Mouse (Mus musculus) lung, embryonic 16.5 days (tissue): ENCODE results near the gene Hist3h2a. TPM values are rescaled to one million over a fixed set of nuclear protein-coding genes. Genes with fewer than 3 reads are reported as not detected.

Experiments used
- ATAC-seq: fragments of 200-750 bp; cut with Nextera tagmentation; 2 replicates; pipeline ENCODE4 v1.8.0; 2017; ENCODE audit warnings: low read depth, mild to moderate bottlenecking, moderate library complexity
- H3K27ac ChIP-seq: fragments of 300-500 bp; sonication (generic); 2 replicates; pipeline ENCODE4 v1.5.1; 2014; ENCODE audit warnings: mild to moderate bottlenecking, control low read depth, low read length
- H3K27me3 ChIP-seq: fragments of 300-500 bp; sonication (generic); 2 replicates; pipeline ENCODE4 v1.6.1; 2014; ENCODE audit warnings: low read depth, low read length, mixed read lengths; ENCODE audit not compliant: control insufficient read depth, insufficient read depth
- H3K36me3 ChIP-seq: fragments of 300-500 bp; sonication (generic); 2 replicates; pipeline ENCODE4 v1.6.1; 2014; ENCODE audit warnings: low read length; ENCODE audit not compliant: control insufficient read depth, insufficient read depth
- H3K4me1 ChIP-seq: fragments of 300-500 bp; sonication (generic); replicated peaks from 2 replicates; pipeline ENCODE4 v1.6.1; 2014; ENCODE audit warnings: low read length, mixed read lengths; ENCODE audit not compliant: control insufficient read depth, insufficient read depth
- H3K4me2 ChIP-seq: fragments of 300-500 bp; sonication (generic); 2 replicates; pipeline ENCODE4 v1.6.1; 2014; ENCODE audit warnings: low read depth, low read length, control low read depth
- H3K4me3 ChIP-seq: fragments of 300-500 bp; sonication (generic); 2 replicates; pipeline ENCODE4 v1.5.1; 2014; ENCODE audit warnings: mild to moderate bottlenecking, low read length, control low read depth
- H3K9ac ChIP-seq: fragments of 300-500 bp; sonication (generic); 2 replicates; pipeline ENCODE4 v1.6.1; 2014; ENCODE audit warnings: low read length, control low read depth
- H3K9me3 ChIP-seq: fragments of 300-500 bp; sonication (generic); 2 replicates; pipeline ENCODE4 v1.6.1; 2016; ENCODE audit warnings: low read length; ENCODE audit not compliant: control insufficient read depth
- WGBS: fragments of 180-500 bp; shearing (Covaris S2); extraction: QIAGEN DNeasy Blood & Tissue Kit; methylation state at CpG from one replicate; pipeline ENCODE4 v1.1.7; 2014; 5-methylcytosine and 5-hydroxymethylcytosine counted together
- polyA plus RNA-seq: library from polyadenylated mRNA; unstranded; fragments of >200 nt; fragmentation: Nextera tagmentation; extraction: Ambion mirVana; gene quantifications from 2 replicates; pipeline ENCODE4 v1.2.1, GENCODE M21; 2015

Gene Hist3h2a
- polyA plus RNA-seq, 1 experiment from 2014 or later: 23.3 TPM

DNA sequence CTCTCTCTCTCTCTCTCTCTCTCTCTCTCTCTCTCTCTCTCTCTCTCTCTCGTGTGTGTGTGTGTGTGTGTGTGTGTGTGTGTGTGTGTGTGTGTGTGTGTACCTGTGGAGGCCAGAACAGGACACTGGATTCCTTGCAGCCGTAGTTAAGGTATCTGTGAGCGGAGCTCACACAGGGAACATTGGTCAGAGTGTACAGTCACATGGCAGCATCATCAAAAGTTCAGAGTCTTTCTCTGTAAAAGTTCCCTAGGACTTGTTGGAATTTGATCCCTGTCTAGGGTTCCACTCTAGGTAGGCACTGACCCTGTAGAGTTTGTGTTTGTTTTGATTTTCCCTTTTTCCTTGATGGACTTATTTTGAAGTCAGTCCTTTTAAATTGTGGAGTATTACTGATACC lies 27.8 kb upstream of the Hist3h2a start:
- H3K4me2 ChIP-seq: no peak overlapping the region
- no peak overlapping the region for H3K9ac ChIP-seq
- no peaks in the 10 kb centered on the region; the same call in 1 of the 2 replicates for H3K27me3 ChIP-seq
- WGBS: 61% methylated on average over 2 of the region's 3 CpGs
- peaks cover 5% of the 10 kb centered on the region for H3K4me1 ChIP-seq
- H3K36me3 ChIP-seq: peaks cover 2% of the 10 kb centered on the region; the same call in 1 of the 2 replicates
- no peak overlapping the region for H3K27ac ChIP-seq
- H3K9me3 ChIP-seq: no peaks in the 10 kb centered on the region
- no peak for ATAC-seq
- H3K4me3 ChIP-seq: no peak overlapping the region

DNA sequence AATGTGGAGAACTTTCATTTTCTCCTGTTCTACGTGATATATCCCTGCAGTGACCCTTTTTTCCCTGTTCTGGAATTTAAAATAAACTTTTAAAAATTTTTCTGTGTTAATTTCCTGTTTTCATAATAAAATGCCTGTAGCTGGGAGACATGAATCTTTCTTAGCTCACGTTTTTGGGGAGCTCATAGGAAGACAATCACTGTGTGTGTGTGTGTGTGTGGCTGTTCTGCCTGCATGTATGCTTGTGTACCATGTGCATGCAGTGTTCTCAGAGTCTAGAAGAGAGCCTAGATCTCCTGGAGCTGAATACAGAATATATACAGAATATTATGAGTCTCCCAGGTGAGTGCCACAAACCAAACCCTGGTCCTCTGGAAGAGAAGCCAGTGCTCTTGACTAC lies 27.4 kb upstream of the Hist3h2a start:
- Histone ChIP-seq H3K27me3 (no peaks in the 10 kb centered on the region; the same call in 1 of the 2 replicates), H3K4me3 (no peak overlapping the region), H3K27ac (no peak overlapping the region), H3K36me3 (peaks cover 6% of the 10 kb centered on the region; the same call in 1 of the 2 replicates), H3K9ac (no peak overlapping the region), H3K9me3 (no peaks in the 10 kb centered on the region), H3K4me2 (no peak overlapping the region), H3K4me1 (peaks cover 5% of the 10 kb centered on the region)
- 61% methylated on average over 2 of the region's 2 CpGs for WGBS
- ATAC-seq: no peak

DNA sequence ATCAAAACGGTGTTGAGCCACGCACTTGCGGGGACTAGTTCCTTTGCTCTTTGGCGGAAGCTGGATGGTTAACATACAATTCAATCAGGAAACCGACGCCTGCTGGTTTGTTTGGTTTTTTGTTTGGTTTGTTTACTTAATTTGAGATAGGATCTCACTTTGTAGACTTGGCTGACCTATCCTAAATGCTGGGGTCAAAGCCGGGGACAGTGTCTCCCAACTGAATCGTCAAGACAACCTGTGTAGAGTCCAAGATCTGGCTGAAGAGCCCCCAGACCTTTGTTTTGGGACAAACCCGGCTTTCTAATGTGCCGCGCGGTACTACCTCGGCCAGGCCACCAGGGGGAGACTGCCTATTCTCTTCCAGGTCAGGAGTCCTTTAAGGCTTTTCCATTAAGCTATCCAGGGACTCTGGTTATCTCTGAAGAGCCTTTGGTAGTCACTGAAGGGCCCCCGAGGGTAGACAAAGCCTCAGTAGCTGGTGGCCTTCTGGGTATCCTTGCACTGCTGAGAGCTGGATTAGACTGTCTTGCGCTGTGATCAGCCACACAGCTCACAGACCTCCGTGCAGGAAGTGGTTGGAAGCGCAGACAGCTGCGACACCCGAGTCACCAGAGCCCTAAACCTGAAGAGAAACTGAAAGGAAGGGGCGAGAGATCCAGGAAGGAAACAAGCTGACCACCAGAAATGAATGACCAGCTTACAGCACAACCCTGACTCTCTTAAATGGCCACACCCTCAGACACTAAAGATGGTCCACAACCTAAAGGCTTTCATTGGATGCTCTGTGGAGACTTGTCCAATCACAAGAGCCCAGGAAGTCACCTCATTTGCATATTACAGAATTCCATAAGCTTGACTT lies 26.5 kb upstream of the Hist3h2a start:
- peaks cover 5% of the 10 kb centered on the region for H3K4me1 ChIP-seq
- peak overlapping the region; percentile 60 for H3K4me2 ChIP-seq
- peak overlapping the region; percentile 41 for H3K4me3 ChIP-seq
- peak overlapping the region; percentile 71 for H3K27ac ChIP-seq
- peak overlapping the region; percentile 62 for H3K9ac ChIP-seq
- ATAC-seq: peak; percentile 80
- H3K9me3 ChIP-seq: no peaks in the 10 kb centered on the region
- WGBS: 19% methylated on average over 20 of the region's 20 CpGs
- H3K27me3 ChIP-seq: no peaks in the 10 kb centered on the region; the same call in 1 of the 2 replicates
- peaks cover 12% of the 10 kb centered on the region for H3K36me3 ChIP-seq

DNA sequence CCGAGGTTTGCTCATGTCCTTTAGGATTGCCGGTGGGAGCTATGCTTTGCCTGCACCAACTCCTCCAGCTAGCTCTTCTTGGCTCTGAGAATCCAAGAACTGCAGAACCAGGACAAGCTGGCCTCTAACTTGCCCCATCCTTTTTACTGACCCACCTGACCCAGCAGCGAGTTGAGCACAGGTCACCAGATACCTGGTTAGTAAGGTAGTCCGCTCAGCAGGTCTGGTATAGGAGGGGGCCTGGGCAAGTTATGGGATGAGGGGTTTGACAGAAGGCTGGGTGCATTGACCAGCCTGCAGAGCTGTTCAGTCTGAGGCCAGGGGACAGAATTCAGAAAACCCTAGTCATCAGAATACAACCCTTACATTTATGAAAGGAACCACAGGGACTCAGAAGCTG lies 25.4 kb upstream of the Hist3h2a start:
- H3K27ac ChIP-seq: no peak overlapping the region
- peaks cover 22% of the 10 kb centered on the region for H3K36me3 ChIP-seq
- H3K9me3 ChIP-seq: no peaks in the 10 kb centered on the region
- H3K4me1 ChIP-seq: peaks cover 5% of the 10 kb centered on the region
- 67% methylated on average over 4 of the region's 4 CpGs for WGBS
- no peaks in the 10 kb centered on the region for H3K27me3 ChIP-seq
- no peak overlapping the region for H3K4me2 ChIP-seq
- no peak for ATAC-seq
- no peak overlapping the region for H3K9ac ChIP-seq
- H3K4me3 ChIP-seq: no peak overlapping the region

DNA sequence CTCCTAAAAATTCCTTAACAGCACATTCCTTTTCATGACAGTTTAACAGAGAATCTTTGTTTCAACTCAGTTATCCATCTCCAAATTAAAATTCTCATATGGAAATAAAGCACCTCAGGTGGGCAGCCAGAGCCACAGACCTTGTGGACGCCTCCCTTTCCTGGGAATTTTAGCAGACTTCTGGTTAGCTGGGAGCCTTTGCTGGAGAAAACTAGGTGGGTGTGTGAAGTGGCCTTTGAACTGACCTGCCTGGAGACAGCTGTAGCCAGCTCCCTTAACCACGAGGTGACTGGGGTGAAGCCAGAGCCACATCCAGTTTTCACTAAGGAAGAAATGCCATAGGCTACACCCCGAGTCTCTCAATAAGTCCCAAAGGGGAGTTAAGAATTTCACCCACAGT lies 24.8 kb upstream of the Hist3h2a start:
- no peak for ATAC-seq
- Histone ChIP-seq H3K9ac (no peak overlapping the region), H3K4me2 (no peak overlapping the region), H3K27me3 (no peaks in the 10 kb centered on the region), H3K4me3 (no peak overlapping the region), H3K4me1 (peaks cover 5% of the 10 kb centered on the region), H3K9me3 (no peaks in the 10 kb centered on the region), H3K27ac (no peak overlapping the region), H3K36me3 (peaks cover 25% of the 10 kb centered on the region)
- WGBS: 26% methylated on average over 3 of the region's 3 CpGs

DNA sequence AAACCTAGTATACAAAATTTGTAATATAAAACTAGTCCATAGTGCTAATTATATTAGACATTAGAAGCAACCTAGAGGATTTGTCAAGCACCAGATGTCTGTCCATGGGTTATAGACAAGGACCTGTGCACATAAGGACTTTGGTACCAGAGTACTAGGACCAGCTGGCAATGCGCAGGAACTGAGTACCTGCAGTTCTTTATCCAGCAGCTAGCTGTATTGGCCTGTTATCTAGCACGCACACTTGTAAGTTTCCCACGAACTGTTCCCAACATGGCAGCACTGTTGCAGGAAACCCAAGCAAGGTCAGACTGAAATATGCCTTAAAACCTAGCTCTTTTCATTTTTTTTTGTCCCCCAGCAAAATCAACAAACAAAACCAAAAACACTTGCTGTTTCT lies 24.2 kb upstream of the Hist3h2a start:
- peaks cover 5% of the 10 kb centered on the region for H3K4me1 ChIP-seq
- no peaks in the 10 kb centered on the region for H3K9me3 ChIP-seq
- H3K9ac ChIP-seq: no peak overlapping the region
- no peak overlapping the region for H3K27ac ChIP-seq
- no peak for ATAC-seq
- H3K4me2 ChIP-seq: no peak overlapping the region
- peaks cover 25% of the 10 kb centered on the region for H3K36me3 ChIP-seq
- H3K4me3 ChIP-seq: no peak overlapping the region
- WGBS: 90% methylated on average over 3 of the region's 3 CpGs
- no peaks in the 10 kb centered on the region for H3K27me3 ChIP-seq

DNA sequence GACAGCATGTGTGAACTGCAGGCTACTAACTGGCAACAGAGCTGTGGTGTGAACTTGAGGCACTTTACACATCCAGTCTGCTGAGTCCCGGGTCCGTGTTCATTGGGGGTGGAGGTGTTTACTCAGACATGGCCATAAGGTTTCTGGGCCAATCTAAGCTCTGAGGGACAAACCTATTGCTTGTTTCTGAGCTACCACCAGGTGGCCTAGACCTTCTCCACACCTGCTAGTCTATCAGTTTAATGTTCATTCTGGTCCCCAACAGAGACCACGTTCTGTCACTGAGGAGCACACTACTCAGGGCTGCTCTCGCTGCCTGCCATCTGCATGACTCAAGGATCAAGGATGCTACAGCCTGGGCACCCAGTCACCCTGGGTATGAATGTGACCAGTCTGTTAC lies 22.9 kb upstream of the Hist3h2a start:
- Histone ChIP-seq H3K36me3 (peaks cover 32% of the 10 kb centered on the region), H3K4me1 (peaks cover 5% of the 10 kb centered on the region), H3K9me3 (no peaks in the 10 kb centered on the region), H3K27me3 (no peaks in the 10 kb centered on the region), H3K4me2 (no peak overlapping the region), H3K9ac (no peak overlapping the region), H3K27ac (no peak overlapping the region), H3K4me3 (no peak overlapping the region)
- ATAC-seq: no peak
- WGBS: 53% methylated on average over 4 of the region's 4 CpGs

DNA sequence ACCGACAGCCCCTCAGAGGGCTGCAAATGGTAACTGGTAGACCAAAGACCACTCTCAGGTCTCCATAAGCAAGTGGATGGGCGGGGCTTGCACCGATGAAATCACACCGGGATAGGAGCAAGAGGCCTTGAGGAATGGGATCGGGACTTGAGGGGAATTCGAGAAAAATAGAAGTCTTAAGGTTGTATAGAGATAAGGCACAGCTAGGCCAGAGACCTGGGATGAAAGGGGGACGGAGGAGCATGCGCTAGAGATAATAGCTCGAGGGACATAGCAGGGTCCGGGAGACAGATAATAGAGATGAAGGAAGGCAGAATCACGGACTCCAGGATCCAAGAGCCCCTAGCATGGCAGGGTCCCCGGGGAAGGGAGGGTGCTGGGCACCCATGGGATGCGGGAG lies 16.6 kb upstream of the Hist3h2a start:
- under 1% methylated on average over 13 of the region's 13 CpGs for WGBS
- Histone ChIP-seq H3K4me2 (peak overlapping the region; percentile 97), H3K27ac (peak overlapping the region; percentile 96), H3K4me1 (peaks cover 10% of the 10 kb centered on the region), H3K9ac (peak overlapping the region; percentile 94), H3K4me3 (peak overlapping the region; percentile 94), H3K9me3 (no peaks in the 10 kb centered on the region), H3K36me3 (peaks cover 20% of the 10 kb centered on the region), H3K27me3 (no peaks in the 10 kb centered on the region)
- ATAC-seq: no peak

DNA sequence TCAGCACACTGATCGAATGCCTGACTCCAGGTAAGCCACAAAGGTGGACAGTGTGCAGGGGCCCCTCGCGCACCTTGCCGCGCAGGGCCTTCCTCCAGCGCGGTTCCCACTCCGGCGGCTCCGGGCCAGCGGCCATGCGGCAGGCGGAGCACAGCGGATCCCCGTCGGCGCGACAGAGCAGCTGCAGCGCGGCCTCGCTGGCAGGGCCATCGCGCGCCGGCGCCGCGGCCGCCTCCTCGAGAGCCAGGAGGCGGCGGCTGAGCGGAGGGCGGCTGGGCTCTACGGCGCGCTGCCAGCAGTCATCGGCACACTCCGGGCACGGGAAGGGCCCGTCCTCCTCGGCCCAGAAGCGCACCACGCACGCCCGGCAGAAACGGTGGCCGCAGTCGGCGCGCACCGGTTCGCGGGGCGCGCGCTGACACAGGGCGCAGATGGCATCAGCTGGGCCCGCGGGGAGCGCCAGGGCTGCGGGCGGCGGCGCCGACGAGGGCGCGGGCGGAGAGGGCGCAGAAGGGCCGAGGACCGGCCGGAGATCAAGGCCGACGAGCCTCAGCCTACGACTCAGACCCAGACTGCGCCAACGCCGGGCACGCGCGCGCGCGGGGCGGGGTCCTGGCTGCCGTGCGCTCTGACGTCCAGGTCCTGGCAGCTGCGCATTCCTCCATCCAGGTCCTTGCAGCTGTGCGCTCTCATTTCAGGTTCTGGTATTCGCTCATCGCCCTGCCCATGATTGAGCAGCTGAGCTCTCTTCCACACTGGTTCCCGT lies 16.0 kb upstream of the Hist3h2a start, which contains the start of gene Rnf187:
TSS of gene Rnf187 (minus strand) at position 595 of the 766 bp plus-strand sequence.
- peak within 1 kb of the TSS; percentile 97 for H3K4me2 ChIP-seq
- ATAC-seq: peak; percentile 98
- H3K9me3 ChIP-seq: no peaks in the 10 kb centered on the region
- H3K9ac ChIP-seq: peak within 1 kb of the TSS; percentile 94
- peaks cover 10% of the 10 kb centered on the region for H3K4me1 ChIP-seq
- no peaks in the 10 kb centered on the region for H3K27me3 ChIP-seq
- H3K36me3 ChIP-seq: peaks cover 15% of the 10 kb centered on the region
- peak within 1 kb of the TSS; percentile 96 for H3K27ac ChIP-seq
- WGBS: under 1% methylated on average over 74 of the region's 95 CpGs
- H3K4me3 ChIP-seq: peak within 1 kb of the TSS; percentile 94
